Mouse (Mus musculus): ENCODE measurements around the gene Gpr137c. TPM values are rescaled to one million over a fixed set of nuclear protein-coding genes. Genes with fewer than 3 reads are reported as not detected.

The Gpr137c gene
- polyA plus RNA-seq, 1 experiment from 2014 or later = 13.3 TPM

- Histone ChIP-seq H3K9me3 (no peaks in the 10 kb centered on the region), H3K27me3 (no peaks in the 10 kb centered on the region)
- no peak for ATAC-seq (ENCODE audit: low FRiP score)
Observed at GRCm38 (mm10) chr14:45325471-45325870, 106.0 kb downstream of the Gpr137c start.

GRCm38 (mm10) chr14:45328072-45328713 lies 108.7 kb downstream of the Gpr137c start:
- Histone ChIP-seq H3K36me3 (peaks cover 18% of the 10 kb centered on the region), H3K9ac (no peak overlapping the region), H3K27me3 (no peaks in the 10 kb centered on the region), H3K9me3 (no peaks in the 10 kb centered on the region), H3K27ac (no peak overlapping the region), H3K4me3 (no peak overlapping the region), H3K4me1 (replicated peaks) (peaks cover 16% of the 10 kb centered on the region), H3K4me2 (no peak overlapping the region)
- no peak for ATAC-seq (ENCODE audit: low FRiP score)
- 93% methylated on average over 4 of the region's 4 CpGs for WGBS

More at GRCm38 (mm10) chr14:45325471-45325870, 106.0 kb downstream of the Gpr137c start:
- Histone ChIP-seq H3K4me1 (replicated peaks) (peaks cover 4% of the 10 kb centered on the region), H3K36me3 (no peaks in the 10 kb centered on the region), H3K4me2 (no peak overlapping the region), H3K9ac (no peak overlapping the region), H3K27ac (no peak overlapping the region), H3K4me3 (no peak overlapping the region)

GRCm38 (mm10) chr14:45329018-45329588 lies 109.6 kb downstream of the Gpr137c start:
- 18% methylated on average over 8 of the region's 8 CpGs for WGBS
- Histone ChIP-seq H3K27ac (peak overlapping the region; percentile 92), H3K9me3 (no peaks in the 10 kb centered on the region), H3K4me2 (peak overlapping the region; percentile 50), H3K27me3 (no peaks in the 10 kb centered on the region), H3K9ac (peak overlapping the region; percentile 56; the same call in 1 of the 2 replicates), H3K4me3 (peak overlapping the region; percentile 89), H3K36me3 (peaks cover 22% of the 10 kb centered on the region), H3K4me1 (replicated peaks) (peaks cover 16% of the 10 kb centered on the region)
- peak; percentile 58 for ATAC-seq (ENCODE audit: low FRiP score)

- Histone ChIP-seq H3K36me3 (peaks cover 25% of the 10 kb centered on the region), H3K27me3 (no peaks in the 10 kb centered on the region), H3K27ac (peak within 1 kb of the TSS; percentile 92), H3K9ac (peak within 1 kb of the TSS; percentile 92), H3K4me2 (peak within 1 kb of the TSS; percentile 73), H3K4me3 (peak within 1 kb of the TSS; percentile 89), H3K4me1 (replicated peaks) (peaks cover 16% of the 10 kb centered on the region), H3K9me3 (no peaks in the 10 kb centered on the region)
- peak; percentile 97 for ATAC-seq (ENCODE audit: low FRiP score)
- WGBS = under 1% methylated on average over 44 of the region's 44 CpGs
Observed at GRCm38 (mm10) chr14:45329589-45330181, 110.2 kb downstream of the Gpr137c start, which contains the start of gene Psmc6. TSS of gene Psmc6 (plus strand) at chr14:45329788.

Other genes with a start within 250 kb of the Gpr137c start
- gene Ptger2, start 231.5 kb upstream of the Gpr137c start, polyA plus RNA-seq (2015; fragmentation: Nextera tagmentation; extraction: Ambion mirVana) = 0.71 and 0.74 TPM in 2 replicates
- gene Txndc16, start 611 bp downstream of the Gpr137c start, polyA plus RNA-seq (2015; fragmentation: Nextera tagmentation; extraction: Ambion mirVana) = 33.8 and 34.2 TPM in 2 replicates
- 26.7 and 28.5 TPM in 2 replicates for gene Ero1l, start 99.1 kb downstream of the Gpr137c start, polyA plus RNA-seq (2015; fragmentation: Nextera tagmentation; extraction: Ambion mirVana)
- gene Psmc6, start 110.1 kb downstream of the Gpr137c start, polyA plus RNA-seq (2015; fragmentation: Nextera tagmentation; extraction: Ambion mirVana) = 171 and 178 TPM in 2 replicates
- 58.1 and 60.5 TPM in 2 replicates for gene Styx, start 131.4 kb downstream of the Gpr137c start, polyA plus RNA-seq (2015; fragmentation: Nextera tagmentation; extraction: Ambion mirVana)
- gene Gnpnat1, start 185.2 kb downstream of the Gpr137c start, polyA plus RNA-seq (2015; fragmentation: Nextera tagmentation; extraction: Ambion mirVana) = 26.9 and 28.4 TPM in 2 replicates